Mouse (Mus musculus) neural tube, embryonic 14.5 days (tissue): Measurements from ENCODE around the gene Arhgef19. TPM values are rescaled to one million over a fixed set of nuclear protein-coding genes. Genes with fewer than 3 reads are reported as not detected.

Experiments used
- ATAC-seq: fragments of 200-750 bp; cut with Nextera tagmentation; 2 replicates; pipeline ENCODE4 v1.8.0; 2017; ENCODE audit warnings: low read depth, mild to moderate bottlenecking, moderate TSS enrichment, moderate library complexity
- H3K27ac ChIP-seq: fragments of 300-500 bp; sonication (generic); 2 replicates; pipeline ENCODE4 v1.5.1; 2014; ENCODE audit warnings: low read depth, mild to moderate bottlenecking, control low read depth, low read length, moderate library complexity, mixed read lengths
- H3K27me3 ChIP-seq: fragments of 300-500 bp; sonication (generic); 2 replicates; pipeline ENCODE4 v1.6.1; 2014; ENCODE audit warnings: low read length; ENCODE audit not compliant: control insufficient read depth, insufficient read depth
- H3K36me3 ChIP-seq: fragments of 300-500 bp; sonication (generic); 2 replicates; pipeline ENCODE4 v1.6.1; 2014; ENCODE audit warnings: low read length, mixed read lengths; ENCODE audit not compliant: control insufficient read depth, insufficient read depth
- H3K4me1 ChIP-seq: fragments of 300-500 bp; sonication (generic); 2 replicates; pipeline ENCODE4 v1.6.1; 2014; ENCODE audit warnings: low read length; ENCODE audit not compliant: control insufficient read depth, insufficient read depth
- H3K4me2 ChIP-seq: fragments of 300-500 bp; sonication (generic); 2 replicates; pipeline ENCODE4 v1.6.1; 2014; ENCODE audit warnings: mild to moderate bottlenecking, low read depth, low read length, control low read depth
- H3K4me3 ChIP-seq: fragments of 300-500 bp; sonication (generic); 2 replicates; pipeline ENCODE4 v1.5.1; 2014; ENCODE audit warnings: low read depth, low read length, control low read depth, mixed read lengths
- H3K9ac ChIP-seq: fragments of 300-500 bp; sonication (generic); replicated peaks from 2 replicates; pipeline ENCODE4 v1.6.1; 2014; ENCODE audit warnings: low read depth, mild to moderate bottlenecking, control low read depth, low read length, mixed read lengths
- H3K9me3 ChIP-seq: fragments of 300-500 bp; sonication (generic); 2 replicates; pipeline ENCODE4 v1.6.1; 2016; ENCODE audit warnings: low read length; ENCODE audit not compliant: control insufficient read depth
- WGBS: fragments of 180-500 bp; shearing (Covaris S2); extraction: QIAGEN DNeasy Blood & Tissue Kit; methylation state at CpG from one replicate; pipeline ENCODE4 v1.1.7; 2014; 5-methylcytosine and 5-hydroxymethylcytosine counted together
- polyA plus RNA-seq: library from polyadenylated mRNA; unstranded; fragments of >200 nt; fragmentation: Nextera tagmentation; extraction: Ambion mirVana; gene quantifications from 2 replicates; pipeline ENCODE4 v1.2.1, GENCODE M21; 2014

The Arhgef19 gene
- polyA plus RNA-seq, 1 experiment from 2014 or later: 0.68 TPM

DNA sequence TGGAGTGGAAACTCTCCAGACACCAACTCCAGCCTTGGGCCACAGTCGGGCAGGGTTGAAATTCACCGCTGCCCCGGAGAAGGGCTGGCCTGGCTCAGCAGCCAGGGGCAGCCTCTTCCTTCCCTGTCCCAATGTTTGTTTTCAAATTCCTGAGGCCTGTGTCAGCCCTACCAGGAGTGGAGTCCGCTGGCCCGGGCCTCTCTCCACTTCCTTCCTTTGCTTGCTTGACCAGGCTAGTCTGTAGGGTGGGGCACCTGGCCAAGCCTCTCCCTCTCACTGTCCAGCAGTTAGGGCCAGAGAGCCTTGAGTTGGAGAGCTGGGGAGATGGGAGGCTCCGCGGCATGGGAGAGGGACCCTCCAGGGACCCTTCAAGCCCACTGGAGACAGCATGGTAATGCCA, 38.9 kb downstream of the Arhgef19 start:
- Histone ChIP-seq H3K4me3 (no peak overlapping the region), H3K36me3 (no peaks in the 10 kb centered on the region), H3K27ac (no peak overlapping the region), H3K9me3 (no peaks in the 10 kb centered on the region), H3K9ac (no peak overlapping the region), H3K4me1 (no peaks in the 10 kb centered on the region), H3K27me3 (no peaks in the 10 kb centered on the region), H3K4me2 (no peak overlapping the region)
- WGBS: 72% methylated on average over 7 of the region's 7 CpGs
- ATAC-seq: no peak

DNA sequence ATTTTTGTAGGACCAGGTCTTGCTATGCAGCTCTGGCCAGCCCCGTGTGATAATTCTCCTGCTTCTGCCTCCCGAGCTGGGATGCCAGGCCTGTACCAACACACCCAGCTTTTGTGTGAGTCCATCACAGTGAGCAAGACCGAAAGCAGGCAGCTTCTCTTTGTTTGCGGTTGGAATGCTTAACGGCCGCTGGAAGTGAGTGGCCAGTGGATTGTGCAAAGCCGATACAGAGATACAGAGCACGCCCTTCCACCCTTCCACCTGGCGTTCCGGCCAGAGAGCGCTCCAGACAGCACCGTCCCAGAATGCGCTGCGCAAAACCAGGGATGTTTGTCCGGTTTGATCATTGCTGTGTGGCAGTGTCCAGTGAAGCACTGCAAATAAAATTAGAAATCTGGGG, 40.0 kb downstream of the Arhgef19 start:
- 50% methylated on average over 15 of the region's 15 CpGs for WGBS

DNA sequence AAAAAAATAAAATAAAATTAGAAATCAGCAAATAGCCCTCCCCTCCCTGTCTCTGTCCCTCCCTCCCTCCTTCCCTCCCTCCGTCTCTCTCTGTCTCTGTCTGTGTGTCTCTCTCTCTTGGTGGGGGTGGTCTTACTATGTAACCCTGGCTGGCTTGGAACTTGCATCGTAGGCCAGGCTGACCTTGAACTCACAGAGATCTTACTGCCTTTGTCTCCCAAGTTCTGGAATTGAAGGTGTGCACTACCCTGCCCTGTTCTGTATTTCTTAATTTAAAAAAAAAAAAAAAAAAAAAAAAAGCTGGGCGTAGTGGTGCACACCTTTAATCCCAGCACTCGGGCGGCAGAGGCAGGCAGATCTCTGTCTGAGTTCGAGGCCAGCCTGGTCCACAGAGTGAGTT, 40.5 kb downstream of the Arhgef19 start:
- 89% methylated on average over 5 of the region's 6 CpGs for WGBS
- Histone ChIP-seq H3K4me1 (peaks cover 4% of the 10 kb centered on the region; the same call in 1 of the 2 replicates), H3K27me3 (no peaks in the 10 kb centered on the region), H3K27ac (no peak overlapping the region), H3K36me3 (no peaks in the 10 kb centered on the region), H3K9me3 (no peaks in the 10 kb centered on the region), H3K9ac (no peak overlapping the region), H3K4me3 (no peak overlapping the region), H3K4me2 (no peak overlapping the region)
- no peak for ATAC-seq

More for the DNA sequence above, 40.0 kb downstream of the Arhgef19 start:
- Histone ChIP-seq H3K9ac (no peak overlapping the region), H3K4me2 (no peak overlapping the region), H3K27me3 (no peaks in the 10 kb centered on the region), H3K4me3 (no peak overlapping the region), H3K9me3 (no peaks in the 10 kb centered on the region), H3K27ac (no peak overlapping the region), H3K36me3 (no peaks in the 10 kb centered on the region), H3K4me1 (peaks cover 4% of the 10 kb centered on the region; the same call in 1 of the 2 replicates)
- no peak for ATAC-seq

DNA sequence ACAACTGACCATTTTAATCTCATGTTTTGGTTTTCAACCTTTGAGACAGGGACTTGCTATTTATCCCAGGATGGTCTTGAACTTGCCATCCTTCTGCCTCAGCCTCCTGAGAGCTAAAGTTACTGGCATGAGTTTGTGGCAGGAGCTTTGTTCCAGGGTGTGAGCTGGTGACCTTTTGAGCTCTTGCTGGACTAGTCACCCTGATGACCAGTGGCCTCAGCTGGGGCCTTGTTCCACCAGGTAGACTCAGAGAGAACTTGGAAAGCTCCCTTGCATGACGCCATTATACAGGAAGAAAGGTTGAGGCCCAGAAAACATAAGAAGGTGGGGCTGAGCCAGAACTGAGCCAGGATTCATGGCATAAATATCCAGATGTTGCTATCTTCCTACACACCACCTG, 41.2 kb downstream of the Arhgef19 start:
- H3K4me2 ChIP-seq: no peak overlapping the region
- no peaks in the 10 kb centered on the region for H3K27me3 ChIP-seq
- 89% methylated on average over 1 of the region's 1 CpGs for WGBS
- peaks cover 4% of the 10 kb centered on the region; the same call in 1 of the 2 replicates for H3K4me1 ChIP-seq
- H3K9me3 ChIP-seq: no peaks in the 10 kb centered on the region
- H3K9ac ChIP-seq: no peak overlapping the region
- no peak overlapping the region for H3K4me3 ChIP-seq
- no peak overlapping the region for H3K27ac ChIP-seq
- no peaks in the 10 kb centered on the region for H3K36me3 ChIP-seq
- ATAC-seq: no peak

DNA sequence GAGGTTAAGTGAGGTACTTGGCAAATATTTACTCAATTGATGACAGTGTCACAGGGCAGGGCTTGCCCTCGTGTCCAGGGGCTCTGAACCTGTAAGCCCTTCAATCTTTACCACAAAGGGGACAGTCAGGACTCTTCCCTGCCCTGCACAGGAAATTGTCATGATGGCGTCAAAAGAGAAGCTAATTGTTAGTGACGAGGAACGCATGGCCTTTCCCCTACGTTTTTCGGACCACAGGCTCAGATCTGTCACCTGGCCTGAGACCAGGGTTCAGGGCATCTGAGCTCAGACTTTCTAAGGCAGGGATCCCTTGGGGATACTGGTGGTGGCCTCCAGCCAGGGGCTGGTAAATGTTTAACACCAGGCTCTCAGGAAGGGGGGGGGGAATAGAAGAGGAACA, 41.9 kb downstream of the Arhgef19 start:
- Histone ChIP-seq H3K27ac (no peak overlapping the region), H3K4me3 (no peak overlapping the region), H3K9ac (no peak overlapping the region), H3K9me3 (no peaks in the 10 kb centered on the region), H3K4me1 (peaks cover 4% of the 10 kb centered on the region; the same call in 1 of the 2 replicates), H3K4me2 (no peak overlapping the region), H3K27me3 (no peaks in the 10 kb centered on the region), H3K36me3 (no peaks in the 10 kb centered on the region)
- WGBS: 36% methylated on average over 6 of the region's 6 CpGs
- no peak for ATAC-seq

DNA sequence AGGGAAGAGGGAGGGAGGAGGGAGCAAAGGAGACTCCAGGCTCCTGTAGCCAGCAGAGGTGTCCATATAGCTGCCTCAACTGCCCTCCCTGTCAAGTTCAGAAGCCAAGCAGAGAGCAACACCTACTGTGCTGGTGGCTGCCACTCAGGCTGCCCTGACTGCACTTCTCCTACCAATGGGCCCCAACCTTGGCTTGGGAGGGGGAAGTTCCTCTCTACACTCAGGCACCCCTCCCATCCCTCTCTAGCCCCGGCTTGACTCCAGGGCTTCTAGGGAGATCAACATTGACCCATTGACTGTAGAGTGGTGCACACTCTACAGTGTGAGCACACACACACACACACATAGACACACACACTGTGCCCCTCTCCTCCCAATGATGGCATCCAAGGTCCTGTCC, 42.3 kb downstream of the Arhgef19 start:
- no peaks in the 10 kb centered on the region for H3K9me3 ChIP-seq

DNA sequence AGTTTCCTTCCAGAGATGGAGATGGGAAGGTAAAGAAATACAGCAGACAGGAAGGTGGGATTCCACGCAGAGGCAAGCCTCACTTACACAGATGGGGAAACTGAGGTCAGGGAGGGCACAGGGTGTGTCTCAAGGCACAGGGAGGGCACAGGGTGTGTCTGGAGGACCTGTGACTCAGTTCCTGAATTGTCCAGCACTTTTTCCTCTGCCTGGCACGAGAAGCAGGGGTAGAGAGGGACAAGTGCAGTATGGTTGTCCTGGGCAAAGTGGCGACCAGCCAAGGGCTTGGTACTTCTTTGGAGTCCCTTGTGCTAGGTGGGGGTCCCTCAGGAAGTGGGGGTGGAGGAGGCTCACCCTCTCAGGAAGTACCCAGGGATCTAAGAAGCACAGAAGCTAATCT, 42.8 kb downstream of the Arhgef19 start:
- ATAC-seq: no peak
- Histone ChIP-seq H3K4me1 (peaks cover 10% of the 10 kb centered on the region), H3K36me3 (no peaks in the 10 kb centered on the region), H3K27me3 (no peaks in the 10 kb centered on the region), H3K4me3 (no peak overlapping the region), H3K4me2 (no peak overlapping the region), H3K27ac (no peak overlapping the region), H3K9me3 (no peaks in the 10 kb centered on the region), H3K9ac (no peak overlapping the region)
- 68% methylated on average over 3 of the region's 3 CpGs for WGBS

More for the DNA sequence above, 42.3 kb downstream of the Arhgef19 start:
- H3K4me3 ChIP-seq: no peak overlapping the region
- H3K27me3 ChIP-seq: no peaks in the 10 kb centered on the region
- H3K9ac ChIP-seq: no peak overlapping the region
- peaks cover 5% of the 10 kb centered on the region; the same call in 1 of the 2 replicates for H3K4me1 ChIP-seq
- H3K36me3 ChIP-seq: no peaks in the 10 kb centered on the region
- no peak for ATAC-seq
- H3K4me2 ChIP-seq: no peak overlapping the region
- no peak overlapping the region for H3K27ac ChIP-seq
- 41% methylated on average over 1 of the region's 1 CpGs for WGBS

DNA sequence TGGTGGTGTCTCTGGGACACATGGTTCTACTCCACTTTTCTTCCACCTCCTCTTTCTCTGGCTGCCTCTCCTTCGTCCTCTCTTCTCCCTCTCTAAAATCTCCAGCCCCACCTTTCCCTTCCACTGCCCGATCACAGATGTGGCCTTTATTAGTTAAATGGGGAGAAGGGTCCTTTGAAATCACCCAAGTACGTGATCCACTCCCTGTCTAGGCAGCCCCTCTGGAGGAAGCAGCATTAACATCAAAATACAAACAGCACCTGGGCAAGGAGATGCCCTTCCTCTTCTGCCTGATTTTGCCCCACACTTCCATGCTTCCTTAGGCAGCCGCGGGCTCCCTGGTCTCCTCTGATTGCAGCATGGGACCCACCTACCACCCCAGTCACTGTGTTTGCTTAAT, 43.3 kb downstream of the Arhgef19 start:
- no peak overlapping the region for H3K4me3 ChIP-seq
- H3K9me3 ChIP-seq: no peaks in the 10 kb centered on the region
- H3K27me3 ChIP-seq: no peaks in the 10 kb centered on the region
- ATAC-seq: no peak
- WGBS: 39% methylated on average over 5 of the region's 5 CpGs
- H3K27ac ChIP-seq: no peak overlapping the region
- H3K36me3 ChIP-seq: no peaks in the 10 kb centered on the region
- H3K4me1 ChIP-seq: peaks cover 14% of the 10 kb centered on the region
- H3K4me2 ChIP-seq: no peak overlapping the region
- H3K9ac ChIP-seq: no peak overlapping the region

DNA sequence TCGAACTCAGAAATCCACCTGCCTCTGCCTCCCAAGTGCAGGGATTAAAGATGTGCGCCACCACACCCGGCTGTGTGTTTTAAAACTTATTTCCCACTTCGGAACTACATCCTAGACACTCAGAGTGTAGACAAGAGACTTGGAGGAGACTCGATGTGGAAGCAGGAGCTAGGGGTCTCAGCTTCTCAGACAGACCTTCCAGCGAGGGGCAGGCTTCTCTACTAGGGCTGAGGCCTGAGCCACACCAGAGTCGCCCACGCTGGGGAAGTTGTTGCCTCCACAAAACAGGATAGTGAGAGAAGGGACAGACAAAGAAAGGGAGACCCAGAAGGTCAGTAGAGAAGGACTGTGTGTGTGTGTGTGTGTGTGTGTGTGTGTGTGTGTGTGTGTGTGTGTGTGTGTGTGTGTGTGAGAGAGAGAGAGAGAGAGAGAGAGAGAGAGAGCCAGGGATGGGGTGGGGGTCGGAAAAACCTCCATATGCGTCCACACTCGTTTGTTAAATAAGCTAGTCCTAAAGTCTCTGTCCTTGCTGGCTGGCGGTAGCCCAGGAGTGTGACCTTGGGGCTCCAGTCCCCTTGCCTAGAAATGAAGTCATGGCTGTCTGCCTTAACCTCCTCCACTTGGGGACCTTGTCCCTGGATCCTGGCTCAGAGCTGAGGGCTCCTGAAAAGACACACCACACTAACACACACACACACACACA, 44.0 kb downstream of the Arhgef19 start:
- Histone ChIP-seq H3K4me1 (peaks cover 18% of the 10 kb centered on the region), H3K27me3 (no peaks in the 10 kb centered on the region), H3K9me3 (no peaks in the 10 kb centered on the region), H3K4me2 (no peak overlapping the region), H3K36me3 (no peaks in the 10 kb centered on the region), H3K9ac (no peak overlapping the region), H3K4me3 (no peak overlapping the region), H3K27ac (no peak overlapping the region)
- ATAC-seq: no peak
- WGBS: 67% methylated on average over 12 of the region's 12 CpGs
